Mouse (Mus musculus) thymus, adult 18-20 months (tissue): ENCODE data around the gene Lemd1.
"Not testable (repeated sequence)": the region's sequence is repeated elsewhere in the genome, so short reads cannot be mapped to it uniquely, and the experiment has no call there.

Source experiments
- DNase-seq, 2 experiments: peaks; one replicate each; pipeline ENCODE4 v3.0.0; 2022; ENCODE audit warnings: mixed read lengths in 2 of 2

The Lemd1 gene

GRCm38 (mm10) chr1:132263618-132264017, 72.4 kb downstream of the Lemd1 start:
- no peak for DNase-seq

GRCm38 (mm10) chr1:132264577-132264976, 73.3 kb downstream of the Lemd1 start:
- DNase-seq: no peak

- no peak for DNase-seq
Observed at GRCm38 (mm10) chr1:132265211-132265859, 74.1 kb downstream of the Lemd1 start.

- no peak for DNase-seq
Observed at GRCm38 (mm10) chr1:132265936-132266335, 74.7 kb downstream of the Lemd1 start.

- DNase-seq: no peak
Observed at GRCm38 (mm10) chr1:132266791-132267557, 75.7 kb downstream of the Lemd1 start.

- DNase-seq: no peak
Observed at GRCm38 (mm10) chr1:132267959-132268358, 76.7 kb downstream of the Lemd1 start.

GRCm38 (mm10) chr1:132268418-132269060, 77.3 kb downstream of the Lemd1 start:
- DNase-seq: no peak

- no peak for DNase-seq
Observed at GRCm38 (mm10) chr1:132271237-132271636, 80.0 kb downstream of the Lemd1 start.

- DNase-seq: no peak
Observed at GRCm38 (mm10) chr1:132276694-132277093, 85.5 kb downstream of the Lemd1 start.

GRCm38 (mm10) chr1:132277124-132277523, 85.9 kb downstream of the Lemd1 start:
- DNase-seq: no peak

GRCm38 (mm10) chr1:132280636-132281035, 89.4 kb downstream of the Lemd1 start:
- DNase-seq: not testable (repeated sequence)

GRCm38 (mm10) chr1:132281523-132282176, 90.4 kb downstream of the Lemd1 start:
- DNase-seq: no peak

- no peak for DNase-seq
Observed at GRCm38 (mm10) chr1:132282177-132282536, 90.9 kb downstream of the Lemd1 start.

GRCm38 (mm10) chr1:132283018-132283417, 91.8 kb downstream of the Lemd1 start:
- no peak for DNase-seq

GRCm38 (mm10) chr1:132286735-132287134, 95.5 kb downstream of the Lemd1 start:
- no peak for DNase-seq

- no peak for DNase-seq
Observed at GRCm38 (mm10) chr1:132287445-132287844, 96.2 kb downstream of the Lemd1 start.

GRCm38 (mm10) chr1:132287991-132288451, 96.8 kb downstream of the Lemd1 start:
- DNase-seq: no peak

GRCm38 (mm10) chr1:132289965-132290364, 98.7 kb downstream of the Lemd1 start:
- DNase-seq: no peak

GRCm38 (mm10) chr1:132290921-132291675, 99.9 kb downstream of the Lemd1 start:
- DNase-seq: no peak

GRCm38 (mm10) chr1:132291706-132292105, 100.5 kb downstream of the Lemd1 start:
- no peak for DNase-seq

GRCm38 (mm10) chr1:132292318-132293129, 101.3 kb downstream of the Lemd1 start:
- DNase-seq: no peak

GRCm38 (mm10) chr1:132295506-132295905, 104.3 kb downstream of the Lemd1 start:
- no peak for DNase-seq
